Mouse (Mus musculus): ENCODE data around the gene Ube2e3. TPM values are rescaled to one million over a fixed set of nuclear protein-coding genes. Genes with fewer than 3 reads are reported as not detected.

Ube2e3 gene
- total and polyA plus RNA-seq, 3 experiments = 87.9 to 99.6 (median 95.9) TPM

GRCm38 (mm10) chr2:78873946-78874345, 6.0 kb downstream of the Ube2e3 start:
- Histone ChIP-seq H3K4me3 (ENCODE audit: low read depth, low read length) (no peak overlapping the region), H3K27me3 (ENCODE audit: insufficient read depth, low read length) (no peaks in the 10 kb centered on the region), H3K9me3 (replicated peaks) (no peaks in the 10 kb centered on the region), H3K36me3 (replicated peaks) (peaks cover 44% of the 10 kb centered on the region), H3K4me1 (ENCODE audit: insufficient read depth, low read depth, low read length) (peaks cover 44% of the 10 kb centered on the region)
- no peak for TF ChIP-seq GATA1 (IDR thresholded peaks at IDR 0.05; ENCODE audit: borderline replicate concordance, low read length)
- TF ChIP-seq POLR2AphosphoS5 (IDR thresholded peaks at IDR 0.05; ENCODE audit: insufficient replicate concordance, low read depth, low read length) = no peak
- TF ChIP-seq GATA2 (IDR thresholded peaks at IDR 0.05; ENCODE audit: borderline replicate concordance, low read depth, low read length) = no peak
- no peak for TF ChIP-seq CTCF (IDR thresholded peaks at IDR 0.05; ENCODE audit: low read depth, low read length)
- DNase-seq (ENCODE audit: low spot score) = no peak
- no peak for ATAC-seq (ENCODE audit: extremely low read depth, insufficient number of reproducible peaks, low FRiP score, poor library complexity, severe bottlenecking)

GRCm38 (mm10) chr2:78876002-78876401, 8.1 kb downstream of the Ube2e3 start:
- DNase-seq (ENCODE audit: low spot score) = no peak
- Histone ChIP-seq H3K27me3 (ENCODE audit: insufficient read depth, low read length) (no peaks in the 10 kb centered on the region), H3K4me3 (ENCODE audit: low read depth, low read length) (no peak overlapping the region), H3K4me1 (ENCODE audit: insufficient read depth, low read depth, low read length) (peaks cover 37% of the 10 kb centered on the region), H3K36me3 (replicated peaks) (peaks cover 40% of the 10 kb centered on the region), H3K9me3 (replicated peaks) (no peaks in the 10 kb centered on the region)
- TF ChIP-seq TAL1 (conservative IDR thresholded peaks at IDR 0.05; ENCODE audit: low read depth, low read length) = no peak
- no peak for TF ChIP-seq GATA1 (IDR thresholded peaks at IDR 0.05; ENCODE audit: borderline replicate concordance, low read length)
- TF ChIP-seq CTCF (IDR thresholded peaks at IDR 0.05; ENCODE audit: low read depth, low read length) = no peak
- no peak for TF ChIP-seq POLR2AphosphoS5 (IDR thresholded peaks at IDR 0.05; ENCODE audit: insufficient replicate concordance, low read depth, low read length)
- no peak for TF ChIP-seq GATA2 (IDR thresholded peaks at IDR 0.05; ENCODE audit: borderline replicate concordance, low read depth, low read length)
- no peak for ATAC-seq (ENCODE audit: extremely low read depth, insufficient number of reproducible peaks, low FRiP score, poor library complexity, severe bottlenecking)

- ATAC-seq (ENCODE audit: extremely low read depth, insufficient number of reproducible peaks, low FRiP score, poor library complexity, severe bottlenecking) = 0 out of 2 replicates have a peak, but pooled peaks have one; percentile 23
- Histone ChIP-seq H3K9me3 (replicated peaks) (no peaks in the 10 kb centered on the region), H3K4me3 (ENCODE audit: low read depth, low read length) (no peak overlapping the region), H3K36me3 (replicated peaks) (peaks cover 39% of the 10 kb centered on the region), H3K27me3 (ENCODE audit: insufficient read depth, low read length) (no peaks in the 10 kb centered on the region), H3K4me1 (ENCODE audit: insufficient read depth, low read depth, low read length) (peaks cover 46% of the 10 kb centered on the region)
- no peak for DNase-seq (ENCODE audit: low spot score)
- no peak for TF ChIP-seq GATA2 (IDR thresholded peaks at IDR 0.05; ENCODE audit: borderline replicate concordance, low read depth, low read length)
- TF ChIP-seq TAL1 (conservative IDR thresholded peaks at IDR 0.05; ENCODE audit: low read depth, low read length) = no peak
- TF ChIP-seq POLR2AphosphoS5 (IDR thresholded peaks at IDR 0.05; ENCODE audit: insufficient replicate concordance, low read depth, low read length) = no peak
- TF ChIP-seq CTCF (IDR thresholded peaks at IDR 0.05; ENCODE audit: low read depth, low read length) = no peak
- no peak for TF ChIP-seq GATA1 (IDR thresholded peaks at IDR 0.05; ENCODE audit: borderline replicate concordance, low read length)
These were observed 14.1 kb downstream of the Ube2e3 start for GRCm38 (mm10) chr2:78882068-78882467.

GRCm38 (mm10) chr2:78882743-78883433, 15.0 kb downstream of the Ube2e3 start:
- Histone ChIP-seq H3K27me3 (ENCODE audit: insufficient read depth, low read length) (no peaks in the 10 kb centered on the region), H3K4me1 (ENCODE audit: insufficient read depth, low read depth, low read length) (peaks cover 50% of the 10 kb centered on the region), H3K9me3 (replicated peaks) (no peaks in the 10 kb centered on the region), H3K36me3 (replicated peaks) (peaks cover 36% of the 10 kb centered on the region), H3K4me3 (ENCODE audit: low read depth, low read length) (no peak overlapping the region)
- peak; percentile 41; the same call in 1 of the 2 replicates for ATAC-seq (ENCODE audit: extremely low read depth, insufficient number of reproducible peaks, low FRiP score, poor library complexity, severe bottlenecking)
- no peak for DNase-seq (ENCODE audit: low spot score)
- TF ChIP-seq GATA2 (IDR thresholded peaks at IDR 0.05; ENCODE audit: borderline replicate concordance, low read depth, low read length) (no peak), TAL1 (conservative IDR thresholded peaks at IDR 0.05; ENCODE audit: low read depth, low read length) (no peak), CTCF (IDR thresholded peaks at IDR 0.05; ENCODE audit: low read depth, low read length) (no peak), GATA1 (IDR thresholded peaks at IDR 0.05; ENCODE audit: borderline replicate concordance, low read length) (no peak), POLR2AphosphoS5 (IDR thresholded peaks at IDR 0.05; ENCODE audit: insufficient replicate concordance, low read depth, low read length) (no peak)

- Histone ChIP-seq H3K4me3 (ENCODE audit: low read depth, low read length) (no peak overlapping the region), H3K4me1 (ENCODE audit: insufficient read depth, low read depth, low read length) (peaks cover 52% of the 10 kb centered on the region)
- no peak for TF ChIP-seq GATA2 (IDR thresholded peaks at IDR 0.05; ENCODE audit: borderline replicate concordance, low read depth, low read length)
- no peak for TF ChIP-seq GATA1 (IDR thresholded peaks at IDR 0.05; ENCODE audit: borderline replicate concordance, low read length)
- no peak for TF ChIP-seq POLR2AphosphoS5 (IDR thresholded peaks at IDR 0.05; ENCODE audit: insufficient replicate concordance, low read depth, low read length)
- no peak for TF ChIP-seq TAL1 (conservative IDR thresholded peaks at IDR 0.05; ENCODE audit: low read depth, low read length)
- no peak for TF ChIP-seq CTCF (IDR thresholded peaks at IDR 0.05; ENCODE audit: low read depth, low read length)
These were observed 18.5 kb downstream of the Ube2e3 start for GRCm38 (mm10) chr2:78886446-78886845.

GRCm38 (mm10) chr2:78888190-78888589, 20.3 kb downstream of the Ube2e3 start:
- peak; percentile 22; the same call in 1 of the 2 replicates for ATAC-seq (ENCODE audit: extremely low read depth, insufficient number of reproducible peaks, low FRiP score, poor library complexity, severe bottlenecking)
- H3K4me1 ChIP-seq (ENCODE audit: insufficient read depth, low read depth, low read length) = peaks cover 43% of the 10 kb centered on the region
- DNase-seq (ENCODE audit: low spot score) = no peak
- H3K36me3 ChIP-seq (replicated peaks) = peaks cover 26% of the 10 kb centered on the region
- no peak overlapping the region for H3K4me3 ChIP-seq (ENCODE audit: low read depth, low read length)
- H3K9me3 ChIP-seq (replicated peaks) = no peaks in the 10 kb centered on the region
- no peaks in the 10 kb centered on the region for H3K27me3 ChIP-seq (ENCODE audit: insufficient read depth, low read length)
- TF ChIP-seq GATA1 (IDR thresholded peaks at IDR 0.05; ENCODE audit: borderline replicate concordance, low read length) (no peak), GATA2 (IDR thresholded peaks at IDR 0.05; ENCODE audit: borderline replicate concordance, low read depth, low read length) (no peak), CTCF (IDR thresholded peaks at IDR 0.05; ENCODE audit: low read depth, low read length) (no peak), POLR2AphosphoS5 (IDR thresholded peaks at IDR 0.05; ENCODE audit: insufficient replicate concordance, low read depth, low read length) (no peak), TAL1 (conservative IDR thresholded peaks at IDR 0.05; ENCODE audit: low read depth, low read length) (no peak)

More at GRCm38 (mm10) chr2:78886446-78886845, 18.5 kb downstream of the Ube2e3 start:
- H3K27me3 ChIP-seq (ENCODE audit: insufficient read depth, low read length) = no peaks in the 10 kb centered on the region
- H3K36me3 ChIP-seq (replicated peaks) = peaks cover 30% of the 10 kb centered on the region
- ATAC-seq (ENCODE audit: extremely low read depth, insufficient number of reproducible peaks, low FRiP score, poor library complexity, severe bottlenecking) = no peak
- no peaks in the 10 kb centered on the region for H3K9me3 ChIP-seq (replicated peaks)
- no peak for DNase-seq (ENCODE audit: low spot score)

Measured in G1E (cell line).